Mouse (Mus musculus): ENCODE measurements around the gene Cops8. TPM values are rescaled to one million over a fixed set of nuclear protein-coding genes. Genes with fewer than 3 reads are reported as not detected.

The Cops8 gene
- polyA plus RNA-seq, 1 experiment from 2014 or later, result 184 TPM

- Histone ChIP-seq H3K9me3 (no peaks in the 10 kb centered on the region), H3K4me1 (peaks cover 4% of the 10 kb centered on the region; the same call in 1 of the 2 replicates), H3K27ac (no peak overlapping the region), H3K4me3 (no peak overlapping the region), H3K27me3 (no peaks in the 10 kb centered on the region), H3K9ac (no peak overlapping the region), H3K4me2 (replicated peaks) (no peak overlapping the region), H3K36me3 (no peaks in the 10 kb centered on the region)
- ATAC-seq (ENCODE audit: insufficient number of reproducible peaks, insufficient read depth, low FRiP score, low TSS enrichment), result no peak
- 17% methylated on average over 6 of the region's 6 CpGs for whole genome bisulfite sequencing
Measured at GRCm38 (mm10) chr1:90592784-90593183, 10.0 kb upstream of the Cops8 start.

GRCm38 (mm10) chr1:90599226-90599625 is 3.6 kb upstream of the Cops8 start:
- 50% methylated on average over 3 of the region's 3 CpGs for WGBS
- H3K4me2 ChIP-seq (replicated peaks), result no peak overlapping the region

GRCm38 (mm10) chr1:90601096-90601495 is 1.7 kb upstream of the Cops8 start:
- WGBS, result 71% methylated on average over 3 of the region's 3 CpGs
- H3K36me3 ChIP-seq, result peaks cover 7% of the 10 kb centered on the region
- no peak overlapping the region for H3K9ac ChIP-seq
- peaks cover 5% of the 10 kb centered on the region; the same call in 1 of the 2 replicates for H3K27me3 ChIP-seq
- H3K27ac ChIP-seq, result no peak overlapping the region
- no peak overlapping the region for H3K4me3 ChIP-seq
- peaks cover 4% of the 10 kb centered on the region; the same call in 1 of the 2 replicates for H3K4me1 ChIP-seq
- no peaks in the 10 kb centered on the region for H3K9me3 ChIP-seq
- no peak for ATAC-seq (ENCODE audit: insufficient number of reproducible peaks, insufficient read depth, low FRiP score, low TSS enrichment)
- H3K4me2 ChIP-seq (replicated peaks), result no peak overlapping the region

More at GRCm38 (mm10) chr1:90599226-90599625, 3.6 kb upstream of the Cops8 start:
- no peak overlapping the region for H3K4me3 ChIP-seq
- no peak for ATAC-seq (ENCODE audit: insufficient number of reproducible peaks, insufficient read depth, low FRiP score, low TSS enrichment)
- peaks cover 5% of the 10 kb centered on the region; the same call in 1 of the 2 replicates for H3K27me3 ChIP-seq
- H3K36me3 ChIP-seq, result no peaks in the 10 kb centered on the region
- H3K9me3 ChIP-seq, result no peaks in the 10 kb centered on the region
- H3K4me1 ChIP-seq, result peaks cover 2% of the 10 kb centered on the region; the same call in 1 of the 2 replicates
- H3K9ac ChIP-seq, result no peak overlapping the region
- H3K27ac ChIP-seq, result no peak overlapping the region

- H3K27ac ChIP-seq, result peak overlapping the region; percentile 78; the same call in 1 of the 2 replicates
Measured at GRCm38 (mm10) chr1:90603561-90603887, 743 bp downstream of the Cops8 start.

GRCm38 (mm10) chr1:90609363-90609762 is 6.6 kb downstream of the Cops8 start:
- H3K4me1 ChIP-seq, result peaks cover under 1% of the 10 kb centered on the region; the same call in 1 of the 2 replicates
- H3K9me3 ChIP-seq, result no peaks in the 10 kb centered on the region
- H3K27me3 ChIP-seq, result no peaks in the 10 kb centered on the region
- no peak overlapping the region for H3K4me3 ChIP-seq
- H3K27ac ChIP-seq, result no peak overlapping the region
- no peak overlapping the region for H3K9ac ChIP-seq
- peaks cover 83% of the 10 kb centered on the region for H3K36me3 ChIP-seq
- H3K4me2 ChIP-seq (replicated peaks), result no peak overlapping the region
- WGBS, result 93% methylated on average over 5 of the region's 5 CpGs
- ATAC-seq (ENCODE audit: insufficient number of reproducible peaks, insufficient read depth, low FRiP score, low TSS enrichment), result no peak

More at GRCm38 (mm10) chr1:90603561-90603887, 743 bp downstream of the Cops8 start:
- Histone ChIP-seq H3K4me2 (replicated peaks) (peak overlapping the region; percentile 75), H3K36me3 (peaks cover 29% of the 10 kb centered on the region), H3K9ac (peak overlapping the region; percentile 89), H3K4me1 (peaks cover 4% of the 10 kb centered on the region; the same call in 1 of the 2 replicates), H3K27me3 (peaks cover 1% of the 10 kb centered on the region; the same call in 1 of the 2 replicates), H3K4me3 (peak overlapping the region; percentile 93), H3K9me3 (no peaks in the 10 kb centered on the region)
- no peak for ATAC-seq (ENCODE audit: insufficient number of reproducible peaks, insufficient read depth, low FRiP score, low TSS enrichment)
- under 1% methylated on average over 26 of the region's 26 CpGs for WGBS

- Histone ChIP-seq H3K4me3 (no peak overlapping the region), H3K4me2 (replicated peaks) (no peak overlapping the region), H3K9me3 (no peaks in the 10 kb centered on the region), H3K9ac (no peak overlapping the region), H3K27me3 (no peaks in the 10 kb centered on the region), H3K36me3 (peaks cover 29% of the 10 kb centered on the region), H3K4me1 (no peaks in the 10 kb centered on the region), H3K27ac (no peak overlapping the region)
- no peak for ATAC-seq (ENCODE audit: insufficient number of reproducible peaks, insufficient read depth, low FRiP score, low TSS enrichment)
- WGBS, result 90% methylated on average over 7 of the region's 7 CpGs
Measured at GRCm38 (mm10) chr1:90617258-90617657, 14.5 kb downstream of the Cops8 start.

GRCm38 (mm10) chr1:90633415-90634030 is 30.7 kb downstream of the Cops8 start:
- H3K4me1 ChIP-seq, result 0 out of 2 replicates have a peak, but pooled peaks cover 4% of the 10 kb centered on the region
- no peak overlapping the region for H3K4me2 ChIP-seq (replicated peaks)
- H3K9me3 ChIP-seq, result no peaks in the 10 kb centered on the region
- H3K27ac ChIP-seq, result no peak overlapping the region
- no peaks in the 10 kb centered on the region for H3K36me3 ChIP-seq
- no peaks in the 10 kb centered on the region for H3K27me3 ChIP-seq
- H3K4me3 ChIP-seq, result no peak overlapping the region
- H3K9ac ChIP-seq, result no peak overlapping the region
- ATAC-seq (ENCODE audit: insufficient number of reproducible peaks, insufficient read depth, low FRiP score, low TSS enrichment), result no peak
- WGBS, result 64% methylated on average over 6 of the region's 6 CpGs

- H3K9ac ChIP-seq, result no peak overlapping the region
- no peaks in the 10 kb centered on the region for H3K27me3 ChIP-seq
- no peak overlapping the region for H3K4me3 ChIP-seq
- no peak overlapping the region for H3K4me2 ChIP-seq (replicated peaks)
- no peaks in the 10 kb centered on the region for H3K9me3 ChIP-seq
- no peak overlapping the region for H3K27ac ChIP-seq
- H3K4me1 ChIP-seq, result no peaks in the 10 kb centered on the region
- no peak for ATAC-seq (ENCODE audit: insufficient number of reproducible peaks, insufficient read depth, low FRiP score, low TSS enrichment)
- H3K36me3 ChIP-seq, result no peaks in the 10 kb centered on the region
- WGBS, result 78% methylated on average over 3 of the region's 3 CpGs
Measured at GRCm38 (mm10) chr1:90634205-90634745, 31.5 kb downstream of the Cops8 start.

GRCm38 (mm10) chr1:90638335-90638734 is 35.6 kb downstream of the Cops8 start:
- H3K9ac ChIP-seq, result no peak overlapping the region
- WGBS, result 54% methylated on average over 7 of the region's 7 CpGs
- ATAC-seq (ENCODE audit: insufficient number of reproducible peaks, insufficient read depth, low FRiP score, low TSS enrichment), result no peak
- no peaks in the 10 kb centered on the region for H3K27me3 ChIP-seq
- H3K27ac ChIP-seq, result no peak overlapping the region
- no peaks in the 10 kb centered on the region for H3K4me1 ChIP-seq
- H3K4me2 ChIP-seq (replicated peaks), result no peak overlapping the region
- no peaks in the 10 kb centered on the region for H3K9me3 ChIP-seq
- H3K4me3 ChIP-seq, result no peak overlapping the region
- H3K36me3 ChIP-seq, result no peaks in the 10 kb centered on the region

GRCm38 (mm10) chr1:90650781-90651437 is 48.1 kb downstream of the Cops8 start:
- Histone ChIP-seq H3K27ac (peak overlapping the region; percentile 92), H3K4me3 (no peak overlapping the region), H3K36me3 (no peaks in the 10 kb centered on the region), H3K4me1 (peaks cover 22% of the 10 kb centered on the region), H3K9ac (no peak overlapping the region), H3K27me3 (no peaks in the 10 kb centered on the region), H3K9me3 (no peaks in the 10 kb centered on the region), H3K4me2 (replicated peaks) (peak overlapping the region; percentile 2; the same call in 1 of the 2 replicates)
- WGBS, result 6% methylated on average over 4 of the region's 4 CpGs
- peak; percentile 87 for ATAC-seq (ENCODE audit: insufficient number of reproducible peaks, insufficient read depth, low FRiP score, low TSS enrichment)

- Histone ChIP-seq H3K4me3 (no peak overlapping the region), H3K9ac (no peak overlapping the region), H3K9me3 (no peaks in the 10 kb centered on the region), H3K27ac (peak overlapping the region; percentile 92), H3K4me2 (replicated peaks) (no peak overlapping the region), H3K27me3 (no peaks in the 10 kb centered on the region), H3K4me1 (peaks cover 22% of the 10 kb centered on the region), H3K36me3 (no peaks in the 10 kb centered on the region)
- no peak for ATAC-seq (ENCODE audit: insufficient number of reproducible peaks, insufficient read depth, low FRiP score, low TSS enrichment)
Measured at GRCm38 (mm10) chr1:90651781-90652180, 49.0 kb downstream of the Cops8 start.

- no peak overlapping the region for H3K4me2 ChIP-seq (replicated peaks)
- no peaks in the 10 kb centered on the region for H3K36me3 ChIP-seq
- H3K4me1 ChIP-seq, result peaks cover 22% of the 10 kb centered on the region
- no peak for ATAC-seq (ENCODE audit: insufficient number of reproducible peaks, insufficient read depth, low FRiP score, low TSS enrichment)
- no peak overlapping the region for H3K9ac ChIP-seq
- WGBS, result 69% methylated on average over 4 of the region's 4 CpGs
- H3K27me3 ChIP-seq, result no peaks in the 10 kb centered on the region
- H3K4me3 ChIP-seq, result no peak overlapping the region
- H3K9me3 ChIP-seq, result no peaks in the 10 kb centered on the region
- no peak overlapping the region for H3K27ac ChIP-seq
Measured at GRCm38 (mm10) chr1:90652553-90652952, 49.8 kb downstream of the Cops8 start.
